Mouse (Mus musculus): ENCODE measurements around the gene Papola. TPM values are rescaled to one million over a fixed set of nuclear protein-coding genes. Genes with fewer than 3 reads are reported as not detected.
A peak's percentile ranks its signal among the peaks of the same experiment; 100 is the strongest.

The Papola gene
- total and polyA plus RNA-seq, 2 experiments from 2014 or later = 84.1 to 119 TPM

DNA sequence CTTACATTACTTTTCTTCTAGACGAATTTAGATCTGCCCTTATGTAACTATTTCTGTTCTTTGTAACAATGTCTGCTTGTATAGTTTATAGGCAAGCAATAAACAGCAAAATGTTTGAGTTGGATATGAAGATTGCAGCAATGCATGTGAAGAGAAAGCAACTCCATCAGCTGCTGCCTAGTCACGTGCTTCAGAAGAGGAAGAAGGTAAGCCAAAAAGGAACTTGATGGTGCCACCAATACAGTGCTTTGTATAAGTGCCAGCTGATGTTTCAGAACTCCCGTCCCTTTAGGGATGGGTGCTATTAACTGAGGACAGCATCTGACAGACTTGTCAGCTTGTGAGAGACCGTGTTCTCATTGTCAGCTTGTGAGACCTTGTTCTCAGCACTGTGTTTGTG is 39.0 kb downstream of the Papola start:
- Histone ChIP-seq H3K27me3 (ENCODE audit: insufficient read depth, low read length) (no peaks in the 10 kb centered on the region), H3K9me3 (ENCODE audit: low read length) (no peaks in the 10 kb centered on the region), H3K4me3 (ENCODE audit: low read length) (no peak overlapping the region), H3K9ac (replicated peaks; ENCODE audit: low read length) (no peak overlapping the region), H3K27ac (no peak overlapping the region), H3K4me2 (ENCODE audit: low read depth, low read length) (no peak overlapping the region), H3K4me1 (ENCODE audit: insufficient read depth, low read length) (no peaks in the 10 kb centered on the region), H3K36me3 (ENCODE audit: insufficient read depth, low read length) (peaks cover 51% of the 10 kb centered on the region)
- WGBS = 86% methylated on average over 4 of the region's 4 CpGs
- no peak for DNase-seq (ENCODE audit: low spot score)
- ATAC-seq = no peak
- TF ChIP-seq CTCF (IDR thresholded peaks at IDR 0.05; ENCODE audit: low read depth) = no peak

DNA sequence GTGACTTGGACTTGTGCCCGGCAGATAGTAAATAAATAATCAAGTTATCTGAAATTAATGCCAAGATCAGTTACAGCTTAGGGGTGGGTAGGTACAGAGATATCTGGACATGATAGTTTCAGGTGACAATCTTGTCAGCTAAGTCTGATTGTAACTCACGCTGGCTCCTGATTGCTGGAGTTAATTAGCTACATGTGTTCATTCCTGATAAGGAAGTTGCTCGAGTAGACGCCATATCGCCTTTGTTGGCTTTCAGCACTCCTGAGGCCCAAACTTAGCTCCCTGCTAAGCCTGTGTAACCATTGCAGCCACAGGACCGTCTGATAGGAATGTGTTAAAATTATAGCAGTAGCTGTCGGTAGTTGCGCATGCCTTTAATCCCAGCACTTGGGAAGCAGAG is 40.2 kb downstream of the Papola start:
- Histone ChIP-seq H3K27ac (no peak overlapping the region), H3K4me2 (ENCODE audit: low read depth, low read length) (no peak overlapping the region), H3K9ac (replicated peaks; ENCODE audit: low read length) (no peak overlapping the region), H3K4me3 (ENCODE audit: low read length) (no peak overlapping the region), H3K36me3 (ENCODE audit: insufficient read depth, low read length) (peaks cover 64% of the 10 kb centered on the region), H3K9me3 (ENCODE audit: low read length) (no peaks in the 10 kb centered on the region), H3K27me3 (ENCODE audit: insufficient read depth, low read length) (no peaks in the 10 kb centered on the region), H3K4me1 (ENCODE audit: insufficient read depth, low read length) (no peaks in the 10 kb centered on the region)
- DNase-seq (ENCODE audit: low spot score) (no peak), ATAC-seq (no peak)
- WGBS = 88% methylated on average over 8 of the region's 8 CpGs
- TF ChIP-seq CTCF (IDR thresholded peaks at IDR 0.05; ENCODE audit: low read depth) = no peak

DNA sequence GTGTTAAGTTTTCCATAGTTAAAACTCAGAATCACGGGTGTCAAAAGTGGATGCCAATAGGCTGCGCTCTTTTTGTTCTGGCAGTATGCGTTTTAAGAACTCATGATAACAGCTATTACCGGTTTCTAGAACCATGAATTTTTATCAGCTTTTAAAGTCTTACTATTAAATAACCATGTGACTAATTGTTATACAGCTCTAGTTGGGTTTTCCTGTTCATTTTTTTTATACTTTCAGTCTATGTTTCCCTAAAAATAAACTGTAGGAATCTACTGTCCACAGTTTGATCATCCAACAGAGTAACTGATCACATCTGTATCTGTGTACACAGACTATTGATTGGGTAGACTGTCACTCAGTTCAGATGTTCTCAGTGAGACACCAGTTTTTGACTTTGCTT is 40.8 kb downstream of the Papola start:
- Histone ChIP-seq H3K9ac (replicated peaks; ENCODE audit: low read length) (no peak overlapping the region), H3K27ac (no peak overlapping the region), H3K36me3 (ENCODE audit: insufficient read depth, low read length) (peaks cover 67% of the 10 kb centered on the region), H3K27me3 (ENCODE audit: insufficient read depth, low read length) (no peaks in the 10 kb centered on the region), H3K9me3 (ENCODE audit: low read length) (no peaks in the 10 kb centered on the region), H3K4me1 (ENCODE audit: insufficient read depth, low read length) (no peaks in the 10 kb centered on the region), H3K4me2 (ENCODE audit: low read depth, low read length) (no peak overlapping the region), H3K4me3 (ENCODE audit: low read length) (no peak overlapping the region)
- no peak for TF ChIP-seq CTCF (IDR thresholded peaks at IDR 0.05; ENCODE audit: low read depth)
- ATAC-seq (no peak), DNase-seq (ENCODE audit: low spot score) (no peak)
- 97% methylated on average over 4 of the region's 4 CpGs for WGBS

DNA sequence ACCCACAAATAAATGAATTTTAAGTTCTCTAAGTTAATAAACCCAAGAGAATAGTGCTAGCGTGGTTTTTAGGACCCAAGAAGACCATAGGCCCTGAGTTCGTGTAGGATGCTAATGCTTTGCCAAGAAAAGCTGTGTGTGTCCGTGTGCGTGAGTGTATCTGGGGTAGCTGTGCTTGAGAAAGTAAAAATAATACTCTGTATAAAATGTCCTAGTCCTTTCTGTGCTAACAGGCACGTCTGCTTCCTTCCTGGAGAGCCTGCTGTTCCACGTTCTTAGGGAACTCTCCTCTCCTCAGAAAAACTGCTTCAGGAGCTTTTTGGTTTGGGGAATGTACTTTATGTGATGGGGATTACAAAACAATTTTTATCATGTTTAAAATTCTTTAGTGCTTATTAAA is 48.0 kb downstream of the Papola start:
- ATAC-seq (no peak), DNase-seq (ENCODE audit: low spot score) (no peak)
- no peak for TF ChIP-seq CTCF (IDR thresholded peaks at IDR 0.05; ENCODE audit: low read depth)
- Histone ChIP-seq H3K9me3 (ENCODE audit: low read length) (no peaks in the 10 kb centered on the region), H3K4me1 (ENCODE audit: insufficient read depth, low read length) (no peaks in the 10 kb centered on the region), H3K36me3 (ENCODE audit: insufficient read depth, low read length) (peaks cover 53% of the 10 kb centered on the region), H3K27ac (no peak overlapping the region), H3K4me2 (ENCODE audit: low read depth, low read length) (no peak overlapping the region), H3K9ac (replicated peaks; ENCODE audit: low read length) (no peak overlapping the region), H3K4me3 (ENCODE audit: low read length) (no peak overlapping the region), H3K27me3 (ENCODE audit: insufficient read depth, low read length) (no peaks in the 10 kb centered on the region)
- WGBS = 79% methylated on average over 6 of the region's 6 CpGs

DNA sequence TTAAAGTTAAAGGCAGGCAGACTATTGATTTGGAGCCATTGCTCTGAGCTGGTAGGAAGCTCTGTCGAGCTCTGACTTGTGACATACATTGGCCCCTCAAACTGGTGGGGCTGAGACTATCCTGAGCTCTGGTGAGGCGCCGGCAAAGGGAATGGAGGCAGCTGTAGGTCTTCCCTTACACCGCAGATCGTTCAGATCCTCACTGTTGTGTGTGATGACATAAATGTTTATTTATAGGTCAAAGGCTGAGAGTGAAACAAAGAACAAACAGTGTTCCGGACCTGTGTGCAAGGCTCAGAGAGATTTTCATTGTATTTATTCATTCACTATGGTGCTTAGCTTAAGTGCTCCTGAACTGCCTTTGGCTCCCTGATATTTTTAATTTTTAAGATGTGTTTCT is 50.4 kb downstream of the Papola start:
- Histone ChIP-seq H3K4me3 (ENCODE audit: low read length) (no peak overlapping the region), H3K9ac (replicated peaks; ENCODE audit: low read length) (no peak overlapping the region), H3K9me3 (ENCODE audit: low read length) (no peaks in the 10 kb centered on the region), H3K4me1 (ENCODE audit: insufficient read depth, low read length) (no peaks in the 10 kb centered on the region), H3K4me2 (ENCODE audit: low read depth, low read length) (no peak overlapping the region), H3K27me3 (ENCODE audit: insufficient read depth, low read length) (no peaks in the 10 kb centered on the region), H3K27ac (no peak overlapping the region), H3K36me3 (ENCODE audit: insufficient read depth, low read length) (peaks cover 33% of the 10 kb centered on the region)
- DNase-seq (ENCODE audit: low spot score) (no peak), ATAC-seq (no peak)
- TF ChIP-seq CTCF (IDR thresholded peaks at IDR 0.05; ENCODE audit: low read depth) = no peak
- WGBS = 69% methylated on average over 6 of the region's 6 CpGs

DNA sequence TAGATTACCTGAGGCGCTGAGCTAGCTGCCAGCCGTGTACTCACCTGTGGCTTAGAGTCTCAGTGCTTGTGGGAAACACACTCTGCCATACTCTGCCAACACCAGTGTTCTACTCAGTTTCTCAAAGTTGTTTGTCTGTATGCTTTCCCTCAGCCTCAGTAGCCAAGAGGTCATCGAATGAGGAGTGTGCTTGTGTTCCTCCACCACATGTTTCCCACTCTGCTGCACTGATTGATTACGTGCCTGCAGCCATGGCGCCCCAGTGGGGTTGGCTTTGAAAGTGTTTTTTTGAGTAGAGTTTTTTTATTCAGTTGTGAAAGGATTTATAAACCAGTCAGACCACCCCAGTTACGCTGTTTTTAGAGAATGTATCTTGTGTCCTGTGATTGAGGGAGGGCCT is 51.1 kb downstream of the Papola start:
- Histone ChIP-seq H3K4me3 (ENCODE audit: low read length) (no peak overlapping the region), H3K27ac (no peak overlapping the region), H3K9ac (replicated peaks; ENCODE audit: low read length) (no peak overlapping the region), H3K4me1 (ENCODE audit: insufficient read depth, low read length) (no peaks in the 10 kb centered on the region), H3K36me3 (ENCODE audit: insufficient read depth, low read length) (peaks cover 31% of the 10 kb centered on the region), H3K4me2 (ENCODE audit: low read depth, low read length) (no peak overlapping the region), H3K27me3 (ENCODE audit: insufficient read depth, low read length) (no peaks in the 10 kb centered on the region), H3K9me3 (ENCODE audit: low read length) (no peaks in the 10 kb centered on the region)
- WGBS = 65% methylated on average over 6 of the region's 6 CpGs
- TF ChIP-seq CTCF (IDR thresholded peaks at IDR 0.05; ENCODE audit: low read depth) = no peak
- DNase-seq (ENCODE audit: low spot score) = no peak
- ATAC-seq = no peak

DNA sequence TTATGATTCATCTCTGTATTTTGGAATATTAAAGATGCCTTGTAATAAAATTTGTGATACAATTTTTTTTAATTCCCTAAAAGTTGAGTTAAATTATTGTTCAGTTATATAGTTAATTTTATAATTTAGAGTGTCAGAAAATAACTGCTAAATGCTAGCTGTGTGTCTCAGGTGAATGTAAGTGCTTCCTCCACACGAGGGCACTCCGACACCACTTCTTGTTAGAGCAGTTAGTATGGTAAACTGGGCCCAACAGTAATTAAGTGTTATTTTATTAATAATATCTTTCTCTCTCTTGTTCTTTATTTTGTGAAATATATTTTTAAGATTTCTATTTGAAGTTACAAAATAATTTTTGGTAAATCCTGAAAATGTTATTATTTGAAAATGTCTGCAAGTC is 51.7 kb downstream of the Papola start:
- 68% methylated on average over 2 of the region's 2 CpGs for WGBS
- DNase-seq (ENCODE audit: low spot score) = peak; percentile 81
- no peaks in the 10 kb centered on the region for H3K4me1 ChIP-seq (ENCODE audit: insufficient read depth, low read length)
- no peaks in the 10 kb centered on the region for H3K27me3 ChIP-seq (ENCODE audit: insufficient read depth, low read length)
- H3K9me3 ChIP-seq (ENCODE audit: low read length) = no peaks in the 10 kb centered on the region
- no peak overlapping the region for H3K4me3 ChIP-seq (ENCODE audit: low read length)
- TF ChIP-seq CTCF (IDR thresholded peaks at IDR 0.05; ENCODE audit: low read depth) = peak; percentile 70
- H3K36me3 ChIP-seq (ENCODE audit: insufficient read depth, low read length) = peaks cover 26% of the 10 kb centered on the region
- no peak for ATAC-seq
- H3K9ac ChIP-seq (replicated peaks; ENCODE audit: low read length) = no peak overlapping the region
- no peak overlapping the region for H3K4me2 ChIP-seq (ENCODE audit: low read depth, low read length)
- H3K27ac ChIP-seq = no peak overlapping the region
